Mouse (Mus musculus) stomach, embryonic 15.5 days (tissue): ENCODE data around the gene Serpina7. TPM values are rescaled to one million over a fixed set of nuclear protein-coding genes. Genes with fewer than 3 reads are reported as not detected.

Experiments used
- ATAC-seq: fragments of 200-750 bp; cut with Nextera tagmentation; 2 replicates; pipeline ENCODE4 v1.8.0; 2017; ENCODE audit warnings: low read depth, moderate number of reproducible peaks, moderate TSS enrichment; ENCODE audit not compliant: insufficient read depth, low FRiP score
- H3K27ac ChIP-seq: fragments of 300-500 bp; sonication (generic); 2 replicates; pipeline ENCODE4 v1.5.1; 2015; ENCODE audit warnings: mild to moderate bottlenecking, inconsistent platforms
- H3K27me3 ChIP-seq: fragments of 300-500 bp; sonication (generic); replicated peaks from 2 replicates; pipeline ENCODE4 v1.6.1; 2015; ENCODE audit warnings: inconsistent platforms
- H3K36me3 ChIP-seq: fragments of 300-500 bp; sonication (generic); 2 replicates; pipeline ENCODE4 v1.6.1; 2015; ENCODE audit warnings: inconsistent platforms
- H3K4me1 ChIP-seq: fragments of 300-500 bp; sonication (generic); 2 replicates; pipeline ENCODE4 v1.6.1; 2015; ENCODE audit warnings: inconsistent platforms
- H3K4me2 ChIP-seq: fragments of 300-500 bp; sonication (generic); 2 replicates; pipeline ENCODE4 v1.6.1; 2015; ENCODE audit warnings: mild to moderate bottlenecking, inconsistent platforms
- H3K4me3 ChIP-seq: fragments of 300-500 bp; sonication (generic); replicated peaks from 2 replicates; pipeline ENCODE4 v1.5.1; 2015; ENCODE audit warnings: inconsistent platforms
- H3K9ac ChIP-seq: fragments of 300-500 bp; sonication (generic); 2 replicates; pipeline ENCODE4 v1.6.1; 2015; ENCODE audit warnings: inconsistent platforms
- H3K9me3 ChIP-seq: fragments of 300-500 bp; sonication (generic); 2 replicates; pipeline ENCODE4 v1.6.1; 2016; ENCODE audit warnings: inconsistent platforms
- WGBS: fragments of 180-500 bp; shearing (Covaris S2); methylation state at CpG from one replicate; pipeline ENCODE4 v1.1.7; 2015; 5-methylcytosine and 5-hydroxymethylcytosine counted together
- polyA plus RNA-seq: library from polyadenylated mRNA; unstranded; fragments of >200 nt; fragmentation: Nextera tagmentation; extraction: Ambion mirVana; gene quantifications from 2 replicates; pipeline ENCODE4 v1.2.1, GENCODE M21; 2015

The Serpina7 gene
- polyA plus RNA-seq = 0.30 TPM in 1 of 2 replicates, not detected in the other

GRCm38 (mm10) chrX:139085077-139085476 is at the start of gene Serpina7:
Gene Serpina7, minus strand, starts transcription at chrX:139085236.
- ATAC-seq = no peak
- no peak within 1 kb of the TSS for H3K9ac ChIP-seq
- H3K27ac ChIP-seq = no peak within 1 kb of the TSS
- no peaks in the 10 kb centered on the region for H3K9me3 ChIP-seq
- H3K4me2 ChIP-seq = no peak within 1 kb of the TSS
- H3K27me3 ChIP-seq = no peaks in the 10 kb centered on the region
- no peaks in the 10 kb centered on the region for H3K36me3 ChIP-seq
- no peaks in the 10 kb centered on the region for H3K4me1 ChIP-seq
- no peak within 1 kb of the TSS for H3K4me3 ChIP-seq

GRCm38 (mm10) chrX:139134031-139134430 is 49.0 kb upstream of the Serpina7 start:
- WGBS = 54% methylated on average over 4 of the region's 4 CpGs
- no peaks in the 10 kb centered on the region for H3K27me3 ChIP-seq
- no peak overlapping the region for H3K27ac ChIP-seq
- no peaks in the 10 kb centered on the region for H3K4me1 ChIP-seq
- no peak overlapping the region for H3K4me3 ChIP-seq
- ATAC-seq = no peak
- H3K36me3 ChIP-seq = no peaks in the 10 kb centered on the region
- no peak overlapping the region for H3K4me2 ChIP-seq
- H3K9ac ChIP-seq = no peak overlapping the region
- H3K9me3 ChIP-seq = no peaks in the 10 kb centered on the region

GRCm38 (mm10) chrX:139097197-139097596 is 12.2 kb upstream of the Serpina7 start:
- Histone ChIP-seq H3K36me3 (no peaks in the 10 kb centered on the region), H3K4me2 (no peak overlapping the region), H3K4me1 (no peaks in the 10 kb centered on the region), H3K4me3 (no peak overlapping the region), H3K9ac (no peak overlapping the region), H3K27me3 (no peaks in the 10 kb centered on the region), H3K9me3 (no peaks in the 10 kb centered on the region), H3K27ac (no peak overlapping the region)
- WGBS = 37% methylated on average over 1 of the region's 1 CpGs
- no peak for ATAC-seq

- no peak within 1 kb of the TSS for H3K4me3 ChIP-seq
- H3K27ac ChIP-seq = no peak within 1 kb of the TSS
- H3K4me2 ChIP-seq = no peak within 1 kb of the TSS
- no peaks in the 10 kb centered on the region for H3K9me3 ChIP-seq
- H3K36me3 ChIP-seq = no peaks in the 10 kb centered on the region
- H3K4me1 ChIP-seq = no peaks in the 10 kb centered on the region
- 93% methylated on average over 1 of the region's 1 CpGs for WGBS
- no peak for ATAC-seq
- no peaks in the 10 kb centered on the region for H3K27me3 ChIP-seq
- no peak within 1 kb of the TSS for H3K9ac ChIP-seq
Observed at GRCm38 (mm10) chrX:139085943-139086342, 907 bp upstream of the Serpina7 start, which contains the start of gene 4930513O06Rik. Gene 4930513O06Rik, plus strand, starts transcription at chrX:139086243.

GRCm38 (mm10) chrX:139078493-139078892 is 6.5 kb downstream of the Serpina7 start:
- 88% methylated on average over 2 of the region's 2 CpGs for WGBS

GRCm38 (mm10) chrX:139064078-139064477 is 21.0 kb downstream of the Serpina7 start:
- no peak overlapping the region for H3K4me3 ChIP-seq
- no peak overlapping the region for H3K9ac ChIP-seq
- no peak overlapping the region for H3K4me2 ChIP-seq
- WGBS = 78% methylated on average over 5 of the region's 5 CpGs
- H3K4me1 ChIP-seq = no peaks in the 10 kb centered on the region
- no peak overlapping the region for H3K27ac ChIP-seq
- H3K27me3 ChIP-seq = no peaks in the 10 kb centered on the region
- ATAC-seq = no peak
- H3K36me3 ChIP-seq = no peaks in the 10 kb centered on the region
- no peaks in the 10 kb centered on the region for H3K9me3 ChIP-seq

More at GRCm38 (mm10) chrX:139078493-139078892, 6.5 kb downstream of the Serpina7 start:
- H3K36me3 ChIP-seq = no peaks in the 10 kb centered on the region
- no peak for ATAC-seq
- H3K27me3 ChIP-seq = no peaks in the 10 kb centered on the region
- no peak overlapping the region for H3K4me3 ChIP-seq
- no peaks in the 10 kb centered on the region for H3K4me1 ChIP-seq
- no peak overlapping the region for H3K4me2 ChIP-seq
- H3K9ac ChIP-seq = no peak overlapping the region
- no peaks in the 10 kb centered on the region for H3K9me3 ChIP-seq
- no peak overlapping the region for H3K27ac ChIP-seq

- Histone ChIP-seq H3K36me3 (no peaks in the 10 kb centered on the region), H3K27me3 (no peaks in the 10 kb centered on the region), H3K4me2 (no peak overlapping the region), H3K9ac (no peak overlapping the region), H3K4me1 (no peaks in the 10 kb centered on the region), H3K9me3 (no peaks in the 10 kb centered on the region), H3K4me3 (no peak overlapping the region), H3K27ac (no peak overlapping the region)
- ATAC-seq = no peak
- WGBS = 31% methylated on average over 1 of the region's 1 CpGs
Observed at GRCm38 (mm10) chrX:139053149-139053548, 31.9 kb downstream of the Serpina7 start.

GRCm38 (mm10) chrX:139051976-139052375 is 33.1 kb downstream of the Serpina7 start:
- H3K9ac ChIP-seq = no peak overlapping the region
- H3K27me3 ChIP-seq = no peaks in the 10 kb centered on the region
- no peaks in the 10 kb centered on the region for H3K36me3 ChIP-seq
- ATAC-seq = peak; percentile 56; the same call in 1 of the 2 replicates
- no peaks in the 10 kb centered on the region for H3K4me1 ChIP-seq
- no peak overlapping the region for H3K27ac ChIP-seq
- H3K9me3 ChIP-seq = no peaks in the 10 kb centered on the region
- no peak overlapping the region for H3K4me3 ChIP-seq
- WGBS = 52% methylated on average over 1 of the region's 1 CpGs
- no peak overlapping the region for H3K4me2 ChIP-seq

- ATAC-seq = no peak
- Histone ChIP-seq H3K27ac (no peak overlapping the region), H3K9me3 (no peaks in the 10 kb centered on the region), H3K4me3 (no peak overlapping the region), H3K4me1 (no peaks in the 10 kb centered on the region), H3K27me3 (no peaks in the 10 kb centered on the region), H3K9ac (no peak overlapping the region), H3K36me3 (no peaks in the 10 kb centered on the region), H3K4me2 (no peak overlapping the region)
- WGBS = 72% methylated on average over 1 of the region's 1 CpGs
Observed at GRCm38 (mm10) chrX:139041148-139041547, 43.9 kb downstream of the Serpina7 start.

- H3K36me3 ChIP-seq = no peaks in the 10 kb centered on the region
- no peak for ATAC-seq
- no peak overlapping the region for H3K9ac ChIP-seq
- H3K27me3 ChIP-seq = no peaks in the 10 kb centered on the region
- H3K4me1 ChIP-seq = no peaks in the 10 kb centered on the region
- no peaks in the 10 kb centered on the region for H3K9me3 ChIP-seq
- H3K4me2 ChIP-seq = no peak overlapping the region
- WGBS = 54% methylated on average over 2 of the region's 2 CpGs
- H3K27ac ChIP-seq = no peak overlapping the region
- no peak overlapping the region for H3K4me3 ChIP-seq
Observed at GRCm38 (mm10) chrX:139039314-139039713, 45.7 kb downstream of the Serpina7 start.

- Histone ChIP-seq H3K27ac (no peak overlapping the region), H3K4me2 (no peak overlapping the region), H3K36me3 (no peaks in the 10 kb centered on the region), H3K4me1 (no peaks in the 10 kb centered on the region), H3K9me3 (no peaks in the 10 kb centered on the region), H3K27me3 (no peaks in the 10 kb centered on the region), H3K9ac (no peak overlapping the region), H3K4me3 (no peak overlapping the region)
- ATAC-seq = no peak
- WGBS = 89% methylated on average over 1 of the region's 1 CpGs
Observed at GRCm38 (mm10) chrX:139037666-139038065, 47.4 kb downstream of the Serpina7 start.
